Mouse (Mus musculus): ENCODE measurements around the gene Bmpr1b.

GRCm38 (mm10) chr3:141900361-141900760 lies 268.9 kb downstream of the Bmpr1b start:
- no peak for TF ChIP-seq CTCF (IDR thresholded peaks at IDR 0.05; ENCODE audit: insufficient read depth, low read length)
- no peak for TF ChIP-seq POLR2A (IDR thresholded peaks at IDR 0.05; ENCODE audit: borderline replicate concordance, extremely low read depth, low read depth, low read length)

Measured in lung, adult 2 months (tissue).